Mouse (Mus musculus) small intestine, adult 2 months (tissue): ENCODE data around the gene 4931428F04Rik.
A peak's percentile ranks its signal among the peaks of the same experiment; 100 is the strongest.

ENCODE experiments used
- CTCF ChIP-seq: fragments of 200-500 bp; IDR thresholded peaks from 2 replicates; pipeline ENCODE4 v1.5.1; 2012; ENCODE audit warnings: low read depth, mild to moderate bottlenecking, control low read depth, inconsistent platforms, low read length, moderate library complexity, mixed read lengths; ENCODE audit not compliant: insufficient replicate concordance, insufficient read length; ENCODE audit errors: extremely low read depth
- POLR2A ChIP-seq: fragments of 200-500 bp; IDR thresholded peaks from 2 replicates; pipeline ENCODE4 v1.6.1; 2012; ENCODE audit warnings: low read depth, mild to moderate bottlenecking, control low read depth, inconsistent platforms, low read length, moderate library complexity

DNA sequence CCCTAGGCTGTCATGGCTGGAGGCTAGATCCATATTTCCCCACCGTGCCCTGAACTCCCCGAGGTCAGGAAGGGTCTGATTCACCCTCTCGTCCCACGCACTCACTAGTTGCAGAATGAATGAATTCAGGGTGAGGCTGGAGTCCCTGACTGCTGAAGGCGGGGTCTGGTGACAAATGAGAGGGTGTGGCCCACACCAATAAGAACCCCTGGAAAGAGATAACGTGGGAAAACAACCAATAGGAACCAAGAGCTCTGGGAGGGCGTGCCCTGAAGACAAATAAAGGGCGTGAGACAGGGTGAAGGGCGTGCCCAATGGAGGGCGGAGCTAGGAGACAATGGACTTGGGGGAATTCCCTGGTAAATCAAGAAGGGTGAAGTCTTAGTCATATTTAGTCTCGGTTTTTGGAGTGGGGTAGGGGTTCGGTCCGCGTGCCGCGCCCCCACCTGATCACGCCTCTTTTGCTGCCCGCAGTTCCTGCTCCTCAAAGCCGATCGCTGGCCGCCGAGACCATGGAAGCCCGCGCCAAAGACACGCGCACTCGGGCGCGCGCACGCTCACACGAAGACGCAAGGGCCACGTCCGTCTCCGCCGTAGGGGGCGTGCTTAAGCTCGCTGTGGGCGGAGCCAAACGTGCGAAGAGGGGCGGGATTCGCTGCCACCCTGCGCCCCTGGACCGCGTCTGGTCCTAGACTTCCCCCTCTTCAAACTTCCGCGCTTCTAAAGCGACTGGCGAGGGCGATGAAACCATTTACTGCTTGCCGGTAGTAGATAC, 519 bp downstream of the 4931428F04Rik start:
- TF ChIP-seq POLR2A (0 out of 2 replicates have a peak, but pooled peaks have one; percentile 13), CTCF (peak; percentile 8; the same call in 1 of the 2 replicates)
